Mouse (Mus musculus) forebrain, postnatal 0 days (tissue): ENCODE data around the gene Selenot. TPM values are rescaled to one million over a fixed set of nuclear protein-coding genes. Genes with fewer than 3 reads are reported as not detected.
"Not testable (repeated sequence)": the region's sequence is repeated elsewhere in the genome, so short reads cannot be mapped to it uniquely, and the experiment has no call there.

Experiments
- ATAC-seq: fragments of 200-750 bp; cut with Nextera tagmentation; 2 replicates; pipeline ENCODE4 v1.8.0; 2017; ENCODE audit warnings: mild to moderate bottlenecking, moderate library complexity
- DNase-seq: peaks from one replicate; pipeline ENCODE4 v3.0.0-alpha.2; 2015
- H3K27ac ChIP-seq: fragments of 300-500 bp; sonication (generic); 2 replicates; pipeline ENCODE4 v1.5.1; 2014; ENCODE audit warnings: low read depth, mild to moderate bottlenecking, antibody characterized with exemption, low read length, moderate library complexity, mixed read lengths
- H3K27me3 ChIP-seq: fragments of 300-500 bp; sonication (generic); 2 replicates; pipeline ENCODE4 v1.6.1; 2014; ENCODE audit warnings: mild to moderate bottlenecking, low read length, mixed read lengths; ENCODE audit not compliant: insufficient read depth
- H3K36me3 ChIP-seq: fragments of 300-500 bp; sonication (generic); 2 replicates; pipeline ENCODE4 v1.6.1; 2014; ENCODE audit warnings: mild to moderate bottlenecking, moderate library complexity; ENCODE audit not compliant: insufficient read depth
- H3K4me1 ChIP-seq: fragments of 300-500 bp; sonication (generic); 2 replicates; pipeline ENCODE4 v1.6.1; 2014; ENCODE audit warnings: antibody characterized with exemption; ENCODE audit not compliant: insufficient read depth
- H3K4me2 ChIP-seq: fragments of 300-500 bp; sonication (generic); 2 replicates; pipeline ENCODE4 v1.6.1; 2014; ENCODE audit warnings: low read depth, mild to moderate bottlenecking, moderate library complexity
- H3K4me3 ChIP-seq: fragments of 300-500 bp; sonication (generic); 2 replicates; pipeline ENCODE4 v1.5.1; 2014; ENCODE audit warnings: low read depth, low read length, mixed read lengths
- H3K9ac ChIP-seq: fragments of 300-500 bp; sonication (generic); 2 replicates; pipeline ENCODE4 v1.6.1; 2014; ENCODE audit warnings: mild to moderate bottlenecking
- H3K9me3 ChIP-seq: fragments of 300-500 bp; sonication (generic); 2 replicates; pipeline ENCODE4 v1.6.1; 2016; ENCODE audit warnings: low read length
- CTCF ChIP-seq: sonication (generic); IDR thresholded peaks from 2 replicates; pipeline ENCODE4 v1.5.1; 2016; ENCODE audit warnings: antibody characterized with exemption, control low read depth, low read depth
- WGBS: fragments of 180-500 bp; shearing (Covaris S2); extraction: QIAGEN DNeasy Blood & Tissue Kit; methylation state at CpG from one replicate; pipeline ENCODE4 v1.1.7; 2014; 5-methylcytosine and 5-hydroxymethylcytosine counted together
- polyA plus RNA-seq: library from polyadenylated mRNA; unstranded; fragments of >200 nt; fragmentation: Nextera tagmentation; extraction: Ambion mirVana; gene quantifications from 2 replicates; pipeline ENCODE4 v1.2.1, GENCODE M21; 2015
- total RNA-seq: library from RNA; depleted of rRNA; stranded (reverse); fragments of >200 nt; gene quantifications from 2 replicates; pipeline ENCODE4 v1.2.3, GENCODE M21; 2014

The Selenot gene
- total and polyA plus RNA-seq, 2 experiments from 2014 or later = 19.3 to 190 TPM

DNA sequence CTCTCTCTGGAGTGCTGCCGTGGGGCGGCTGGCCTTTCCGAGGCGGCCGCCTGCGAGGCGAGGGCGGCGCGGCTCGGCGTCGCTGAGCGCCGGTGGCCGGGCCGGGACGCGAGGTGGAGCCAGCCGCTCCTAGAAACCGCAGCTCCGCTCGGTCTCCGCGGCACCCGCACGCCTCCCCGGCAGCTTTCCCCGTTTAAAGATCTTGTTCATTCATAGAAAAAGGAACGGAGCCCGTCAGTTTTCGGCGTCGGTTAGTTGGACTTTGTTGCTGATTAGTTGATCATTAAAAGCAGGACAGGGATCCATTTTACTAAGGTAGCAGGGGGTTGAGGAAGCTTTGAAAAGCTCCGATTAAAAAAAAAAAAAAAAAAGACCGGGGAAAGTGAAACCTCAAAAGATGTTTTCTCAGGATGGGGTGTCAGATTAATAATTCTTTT, 649 bp downstream of the Selenot start:
- under 1% methylated on average over 36 of the region's 36 CpGs for WGBS
- H3K27me3 ChIP-seq = no peaks in the 10 kb centered on the region
- TF ChIP-seq CTCF = no peak
- ATAC-seq (peak; percentile 71), DNase-seq (no peak)
- peak overlapping the region; percentile 99 for H3K27ac ChIP-seq
- H3K4me2 ChIP-seq = peak overlapping the region; percentile 55
- H3K36me3 ChIP-seq = no peaks in the 10 kb centered on the region
- no peaks in the 10 kb centered on the region for H3K9me3 ChIP-seq
- H3K4me1 ChIP-seq = peaks cover 3% of the 10 kb centered on the region; the same call in 1 of the 2 replicates
- peak overlapping the region; percentile 99 for H3K4me3 ChIP-seq
- H3K9ac ChIP-seq = peak overlapping the region; percentile 96

DNA sequence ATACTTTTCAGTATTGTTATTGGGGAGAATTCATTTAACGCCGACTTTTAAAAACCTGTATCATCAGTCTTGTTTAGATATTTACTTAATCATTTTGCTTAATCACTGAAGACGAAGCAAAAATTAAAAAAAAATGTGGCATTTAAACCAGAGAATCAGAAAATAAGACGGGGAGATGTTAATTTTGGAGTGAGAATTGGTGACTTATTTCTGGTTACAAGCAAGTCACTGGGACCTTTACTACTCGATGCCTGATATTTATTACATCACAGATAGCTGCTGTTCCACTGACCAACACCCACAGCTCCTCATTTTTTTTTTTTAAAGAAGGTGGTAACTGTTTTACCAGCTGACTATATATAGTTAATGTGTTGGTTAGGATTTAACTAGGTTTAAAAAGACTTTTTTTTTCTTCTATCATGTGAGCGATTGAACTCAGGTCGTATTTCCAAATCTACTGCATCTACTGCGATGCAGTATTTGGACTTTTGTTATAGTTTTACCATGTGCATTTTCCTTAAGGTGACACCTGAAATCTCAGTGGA, 1.1 kb downstream of the Selenot start:
- no peaks in the 10 kb centered on the region for H3K27me3 ChIP-seq
- peak overlapping the region; percentile 99 for H3K4me3 ChIP-seq
- peak overlapping the region; percentile 99; the same call in 1 of the 2 replicates for H3K27ac ChIP-seq
- no peak for TF ChIP-seq CTCF
- peak overlapping the region; percentile 55 for H3K4me2 ChIP-seq
- peaks cover 3% of the 10 kb centered on the region; the same call in 1 of the 2 replicates for H3K4me1 ChIP-seq
- DNase-seq (peak; percentile 24), ATAC-seq (no peak)
- no peaks in the 10 kb centered on the region for H3K9me3 ChIP-seq
- peak overlapping the region; percentile 96 for H3K9ac ChIP-seq
- WGBS = 13% methylated on average over 8 of the region's 8 CpGs
- no peaks in the 10 kb centered on the region for H3K36me3 ChIP-seq

- Histone ChIP-seq H3K4me3 (no peak overlapping the region), H3K4me2 (no peak overlapping the region), H3K9me3 (no peaks in the 10 kb centered on the region), H3K9ac (no peak overlapping the region), H3K36me3 (peaks cover 7% of the 10 kb centered on the region), H3K27ac (no peak overlapping the region), H3K4me1 (peaks cover 3% of the 10 kb centered on the region; the same call in 1 of the 2 replicates), H3K27me3 (no peaks in the 10 kb centered on the region)
- ATAC-seq (no peak), DNase-seq (no peak)
- 92% methylated on average over 4 of the region's 4 CpGs for WGBS
- TF ChIP-seq CTCF = no peak
Observed at GRCm38 (mm10) chr3:58581530-58581929, 5.1 kb downstream of the Selenot start.

DNA sequence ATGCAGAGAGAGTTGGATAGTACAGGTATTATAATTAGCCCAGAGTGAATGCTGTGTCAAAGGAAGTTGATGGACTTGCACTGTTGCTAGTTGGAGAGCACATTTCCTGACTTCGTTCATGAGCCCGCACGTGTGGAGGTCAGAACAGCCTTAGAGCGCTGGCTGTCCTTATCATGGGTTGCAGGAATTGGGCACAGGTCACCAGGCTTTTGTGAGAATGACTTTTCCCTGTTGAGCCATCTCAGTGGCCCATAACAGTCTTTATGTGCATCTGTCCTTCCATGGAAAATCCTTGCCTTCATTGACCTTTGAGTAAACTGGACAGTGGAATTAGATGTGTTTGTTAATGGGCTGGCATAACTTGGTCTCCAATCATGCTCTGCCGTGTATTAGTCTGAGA, 5.9 kb downstream of the Selenot start:
- no peak overlapping the region for H3K27ac ChIP-seq
- no peak overlapping the region for H3K4me3 ChIP-seq
- H3K9ac ChIP-seq = no peak overlapping the region
- no peak for TF ChIP-seq CTCF
- H3K4me1 ChIP-seq = peaks cover 3% of the 10 kb centered on the region; the same call in 1 of the 2 replicates
- peaks cover 9% of the 10 kb centered on the region for H3K36me3 ChIP-seq
- ATAC-seq (no peak), DNase-seq (no peak)
- 88% methylated on average over 5 of the region's 5 CpGs for WGBS
- no peak overlapping the region for H3K4me2 ChIP-seq
- no peaks in the 10 kb centered on the region for H3K9me3 ChIP-seq
- no peaks in the 10 kb centered on the region for H3K27me3 ChIP-seq

DNA sequence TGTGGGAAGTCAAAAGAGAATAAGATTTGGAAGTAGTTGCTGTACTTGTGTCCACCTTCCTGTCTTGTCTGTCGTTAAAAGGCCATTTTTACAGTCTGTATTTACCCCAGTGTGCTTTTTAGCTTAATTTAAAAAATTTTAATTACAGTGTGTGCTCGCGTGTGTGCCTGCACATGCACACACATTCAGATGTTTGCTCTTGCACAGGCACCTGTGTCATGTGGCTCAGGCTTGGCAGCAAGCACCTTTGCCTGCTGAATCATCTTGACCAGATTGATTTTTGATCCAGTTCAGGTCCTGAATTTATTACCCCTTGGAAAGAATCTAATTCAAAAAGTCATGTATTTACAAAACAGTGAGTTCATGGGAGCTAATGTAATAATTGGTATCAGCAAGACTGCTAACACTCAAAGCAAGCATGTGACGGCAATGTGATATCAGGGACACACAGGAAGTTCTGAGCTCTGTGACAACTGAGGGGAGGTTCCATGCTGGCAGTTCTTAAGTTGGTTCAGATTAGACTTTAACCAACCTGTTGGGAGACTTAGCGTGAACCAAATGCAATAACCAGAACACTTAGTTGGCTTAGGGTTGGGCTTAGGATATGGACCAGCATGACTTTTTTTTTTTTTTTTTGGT, 6.5 kb downstream of the Selenot start:
- Histone ChIP-seq H3K9me3 (no peaks in the 10 kb centered on the region), H3K9ac (no peak overlapping the region), H3K4me1 (peaks cover under 1% of the 10 kb centered on the region; the same call in 1 of the 2 replicates), H3K27me3 (no peaks in the 10 kb centered on the region), H3K27ac (no peak overlapping the region), H3K36me3 (peaks cover 14% of the 10 kb centered on the region), H3K4me3 (no peak overlapping the region), H3K4me2 (no peak overlapping the region)
- ATAC-seq (no peak), DNase-seq (no peak)
- TF ChIP-seq CTCF = no peak
- 93% methylated on average over 5 of the region's 5 CpGs for WGBS

DNA sequence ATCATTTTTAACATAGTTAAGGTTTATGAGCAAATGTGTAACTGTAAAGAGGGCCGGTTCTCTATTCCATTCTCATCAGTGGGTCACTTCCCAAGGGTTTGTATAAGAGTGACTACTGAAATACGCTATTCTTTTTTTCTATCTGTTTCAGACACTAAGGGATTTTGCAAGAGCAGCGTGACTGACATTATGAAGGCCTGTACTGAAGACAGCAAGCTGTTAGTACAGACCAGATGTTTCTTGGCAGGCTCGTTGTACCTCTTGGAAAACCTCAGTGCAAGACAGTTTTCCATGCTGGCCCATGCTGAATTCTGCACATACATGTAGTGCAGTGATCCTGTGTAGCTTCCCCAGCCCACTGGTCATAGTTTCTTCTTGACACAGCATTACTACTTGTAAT, 14.1 kb downstream of the Selenot start:
- H3K9me3 ChIP-seq, H3K27ac ChIP-seq, H3K4me2 ChIP-seq, H3K9ac ChIP-seq, H3K4me1 ChIP-seq, H3K4me3 ChIP-seq, ATAC-seq, H3K27me3 ChIP-seq, DNase-seq: not testable (repeated sequence)
- peaks cover 24% of the 10 kb centered on the region for H3K36me3 ChIP-seq
- WGBS = 92% methylated on average over 4 of the region's 4 CpGs

GRCm38 (mm10) chr3:58592666-58593065, 16.2 kb downstream of the Selenot start:
- not testable (repeated sequence) for H3K9ac ChIP-seq, ATAC-seq, H3K4me1 ChIP-seq, H3K27ac ChIP-seq, H3K9me3 ChIP-seq, H3K27me3 ChIP-seq, H3K4me3 ChIP-seq, DNase-seq, H3K4me2 ChIP-seq
- H3K36me3 ChIP-seq = peaks cover 11% of the 10 kb centered on the region
- 78% methylated on average over 7 of the region's 7 CpGs for WGBS
